Mouse (Mus musculus) embryonic facial prominence, embryonic 14.5 days (tissue): ENCODE results near the gene Thap4. TPM values are rescaled to one million over a fixed set of nuclear protein-coding genes. Genes with fewer than 3 reads are reported as not detected.

Experiments used
- ATAC-seq: fragments of 200-750 bp; cut with Nextera tagmentation; 2 replicates; pipeline ENCODE4 v1.8.0; 2017; ENCODE audit warnings: low read depth, moderate number of reproducible peaks, moderate TSS enrichment
- DNase-seq: peaks from one replicate; pipeline ENCODE4 v3.0.0-alpha.2; 2015; ENCODE audit warnings: low spot score
- H3K27ac ChIP-seq: fragments of 300-500 bp; sonication (generic); replicated peaks from 2 replicates; pipeline ENCODE4 v1.5.1; 2014; ENCODE audit warnings: low read depth, mild to moderate bottlenecking, low read length, moderate library complexity
- H3K27me3 ChIP-seq: fragments of 300-500 bp; sonication (generic); replicated peaks from 2 replicates; pipeline ENCODE4 v1.6.1; 2014; ENCODE audit warnings: low read length; ENCODE audit not compliant: control insufficient read depth, insufficient read depth
- H3K36me3 ChIP-seq: fragments of 300-500 bp; sonication (generic); 2 replicates; pipeline ENCODE4 v1.6.1; 2014; ENCODE audit warnings: low read length, mixed read lengths; ENCODE audit not compliant: control insufficient read depth, insufficient read depth
- H3K4me1 ChIP-seq: fragments of 300-500 bp; sonication (generic); 2 replicates; pipeline ENCODE4 v1.6.1; 2014; ENCODE audit warnings: antibody characterized with exemption, low read length; ENCODE audit not compliant: control insufficient read depth, insufficient read depth
- H3K4me2 ChIP-seq: fragments of 300-500 bp; sonication (generic); 2 replicates; pipeline ENCODE4 v1.6.1; 2014; ENCODE audit warnings: low read depth, mild to moderate bottlenecking, low read length, moderate library complexity, mixed read lengths
- H3K4me3 ChIP-seq: fragments of 300-500 bp; sonication (generic); 2 replicates; pipeline ENCODE4 v1.5.1; 2014; ENCODE audit warnings: low read depth, mild to moderate bottlenecking, low read length
- H3K9ac ChIP-seq: fragments of 300-500 bp; sonication (generic); 2 replicates; pipeline ENCODE4 v1.6.1; 2014; ENCODE audit warnings: low read depth, mild to moderate bottlenecking, low read length, moderate library complexity, mixed read lengths
- H3K9me3 ChIP-seq: fragments of 300-500 bp; sonication (generic); 2 replicates; pipeline ENCODE4 v1.6.1; 2016; ENCODE audit warnings: low read length; ENCODE audit not compliant: control insufficient read depth
- WGBS: fragments of 180-500 bp; shearing (Covaris S2); extraction: QIAGEN DNeasy Blood & Tissue Kit; methylation state at CpG from one replicate; pipeline ENCODE4 v1.1.7; 2014; 5-methylcytosine and 5-hydroxymethylcytosine counted together
- polyA plus RNA-seq: library from polyadenylated mRNA; unstranded; fragments of >200 nt; fragmentation: Nextera tagmentation; extraction: Ambion mirVana; gene quantifications from 2 replicates; pipeline ENCODE4 v1.2.1, GENCODE M21; 2014

Gene Thap4
- 44.9 and 45.8 TPM in 2 replicates for polyA plus RNA-seq

- peak; percentile 95 for ATAC-seq
These were observed at the start of gene Thap4 for GRCm38 (mm10) chr1:93754573-93755290. Gene Thap4, minus strand, starts transcription at chr1:93754864.

DNA sequence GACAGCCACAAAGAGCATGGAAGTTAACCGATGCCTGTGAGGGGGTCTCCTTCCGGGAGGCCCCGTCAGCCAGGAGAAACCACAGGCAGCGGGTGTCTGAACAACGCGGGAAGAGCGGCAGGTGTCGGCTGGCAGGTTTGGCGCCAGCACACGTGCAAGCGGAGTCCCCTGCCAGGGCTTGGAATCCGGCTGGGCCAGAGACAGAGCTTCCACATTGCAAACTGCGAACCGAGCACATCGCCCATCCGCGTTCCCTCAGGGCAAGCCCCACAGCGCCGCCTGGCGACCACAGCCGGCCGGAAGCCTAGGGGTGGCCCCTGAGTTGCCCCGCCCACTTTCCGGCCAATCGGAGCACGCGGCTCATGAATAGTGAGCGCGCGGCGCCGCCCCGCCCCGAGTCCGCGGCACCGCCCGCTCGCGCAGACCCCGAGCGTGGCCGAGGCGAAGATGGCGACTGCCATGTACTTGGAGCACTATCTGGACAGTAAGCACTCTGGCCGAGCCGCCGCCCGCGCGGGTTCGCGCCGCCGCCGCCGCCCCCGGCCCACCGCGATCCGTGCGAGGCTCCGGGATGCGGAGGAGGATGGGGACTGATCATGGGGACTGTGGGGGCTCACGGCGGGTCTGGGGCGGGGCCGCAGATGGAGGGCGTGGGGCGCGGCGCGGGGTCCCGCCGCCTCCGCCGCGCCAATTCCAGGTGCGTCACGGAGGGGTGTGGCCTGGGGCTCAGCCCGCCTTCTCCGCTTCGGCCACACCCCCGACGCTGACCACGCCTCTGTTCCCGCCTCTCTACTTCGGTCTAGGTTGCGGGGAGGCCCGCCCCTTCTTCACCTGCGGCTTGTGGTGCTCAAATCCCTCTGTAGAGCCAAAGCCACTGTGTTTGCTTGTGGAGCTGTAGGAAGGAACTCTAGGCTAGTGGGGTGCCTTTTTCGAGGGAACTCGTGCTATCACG lies 49.2 kb upstream of the Thap4 start, which contains the start of gene Ing5:
TSS of gene Ing5 (plus strand) at position 410 of the 952 bp plus-strand sequence.
- peak within 1 kb of the TSS; percentile 88 for H3K9ac ChIP-seq
- ATAC-seq, result peak; percentile 94
- peaks cover 14% of the 10 kb centered on the region for H3K4me1 ChIP-seq
- no peaks in the 10 kb centered on the region for H3K9me3 ChIP-seq
- no peaks in the 10 kb centered on the region for H3K27me3 ChIP-seq
- DNase-seq, result peak; percentile 97
- H3K4me3 ChIP-seq, result peak within 1 kb of the TSS; percentile 80
- H3K4me2 ChIP-seq, result peak within 1 kb of the TSS; percentile 94
- peaks cover 46% of the 10 kb centered on the region for H3K36me3 ChIP-seq
- 1% methylated on average over 19 of the region's 94 CpGs for WGBS
- peak within 1 kb of the TSS; percentile 97 for H3K27ac ChIP-seq

More at GRCm38 (mm10) chr1:93754573-93755290, at the start of gene Thap4:
- Histone ChIP-seq H3K27me3 (no peaks in the 10 kb centered on the region), H3K9me3 (no peaks in the 10 kb centered on the region), H3K4me1 (peaks cover 11% of the 10 kb centered on the region; the same call in 1 of the 2 replicates), H3K4me3 (peak within 1 kb of the TSS; percentile 95), H3K27ac (peak within 1 kb of the TSS; percentile 85), H3K9ac (peak within 1 kb of the TSS; percentile 91), H3K36me3 (peaks cover 9% of the 10 kb centered on the region), H3K4me2 (peak within 1 kb of the TSS; percentile 82)
- WGBS, result under 1% methylated on average over 44 of the region's 121 CpGs
- DNase-seq, result peak; percentile 95

GRCm38 (mm10) chr1:93802771-93803170 lies 48.1 kb upstream of the Thap4 start:
- Histone ChIP-seq H3K9me3 (no peaks in the 10 kb centered on the region), H3K27ac (peak overlapping the region; percentile 97), H3K36me3 (peaks cover 46% of the 10 kb centered on the region), H3K4me3 (peak overlapping the region; percentile 80), H3K4me2 (peak overlapping the region; percentile 94), H3K4me1 (peaks cover 14% of the 10 kb centered on the region), H3K27me3 (no peaks in the 10 kb centered on the region), H3K9ac (no peak overlapping the region)
- 88% methylated on average over 5 of the region's 5 CpGs for WGBS
- DNase-seq, result no peak
- ATAC-seq, result no peak

GRCm38 (mm10) chr1:93801741-93802238 lies 47.1 kb upstream of the Thap4 start, which contains the start of gene Dtymk:
Gene Dtymk, minus strand, starts transcription at chr1:93801934.
- H3K36me3 ChIP-seq, result peaks cover 50% of the 10 kb centered on the region
- H3K4me3 ChIP-seq, result peak within 1 kb of the TSS; percentile 83
- WGBS, result under 1% methylated on average over 33 of the region's 42 CpGs
- H3K4me1 ChIP-seq, result peaks cover 14% of the 10 kb centered on the region
- H3K27ac ChIP-seq, result peak within 1 kb of the TSS; percentile 89
- peak within 1 kb of the TSS; percentile 94 for H3K4me2 ChIP-seq
- peak; percentile 99 for DNase-seq
- peak within 1 kb of the TSS; percentile 84 for H3K9ac ChIP-seq
- ATAC-seq, result peak; percentile 66
- no peaks in the 10 kb centered on the region for H3K9me3 ChIP-seq
- H3K27me3 ChIP-seq, result no peaks in the 10 kb centered on the region

- Histone ChIP-seq H3K36me3 (peaks cover 41% of the 10 kb centered on the region), H3K9me3 (no peaks in the 10 kb centered on the region), H3K4me2 (peak overlapping the region; percentile 94), H3K27me3 (no peaks in the 10 kb centered on the region), H3K4me3 (peak overlapping the region; percentile 83), H3K27ac (peak overlapping the region; percentile 89), H3K9ac (peak overlapping the region; percentile 84), H3K4me1 (peaks cover 14% of the 10 kb centered on the region)
- no peak for ATAC-seq
- WGBS, result 73% methylated on average over 21 of the region's 21 CpGs
- no peak for DNase-seq
These were observed 46.2 kb upstream of the Thap4 start for GRCm38 (mm10) chr1:93800670-93801503.

- Histone ChIP-seq H3K36me3 (peaks cover 86% of the 10 kb centered on the region), H3K4me1 (peaks cover under 1% of the 10 kb centered on the region), H3K9me3 (no peaks in the 10 kb centered on the region), H3K4me2 (no peak overlapping the region), H3K4me3 (no peak overlapping the region), H3K27me3 (no peaks in the 10 kb centered on the region), H3K9ac (no peak overlapping the region), H3K27ac (no peak overlapping the region)
- no peak for ATAC-seq
- WGBS, result 87% methylated on average over 8 of the region's 8 CpGs
- DNase-seq, result no peak
These were observed 41.2 kb upstream of the Thap4 start for GRCm38 (mm10) chr1:93795886-93796285.

DNA sequence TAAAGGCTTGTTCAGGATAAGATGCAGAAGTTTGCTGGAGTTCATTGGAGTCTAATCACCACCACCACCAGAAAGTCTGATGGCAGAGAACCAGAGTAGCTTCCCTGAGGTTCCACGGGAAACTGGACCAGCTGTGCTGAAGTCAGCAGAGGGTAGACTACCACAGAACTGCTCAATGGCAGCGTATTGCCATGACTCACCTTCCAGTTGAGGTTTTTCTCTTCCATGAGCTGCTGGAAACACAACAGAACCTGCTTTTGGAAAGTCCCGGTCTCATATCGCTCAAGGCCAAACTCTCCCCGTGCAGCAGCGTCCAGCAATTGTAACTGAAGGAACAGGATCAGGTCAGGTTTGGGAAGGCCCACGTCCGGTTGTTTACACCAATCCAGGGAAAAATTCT lies 39.9 kb upstream of the Thap4 start:
- no peaks in the 10 kb centered on the region for H3K9me3 ChIP-seq
- H3K36me3 ChIP-seq, result peaks cover 88% of the 10 kb centered on the region
- ATAC-seq (no peak), DNase-seq (no peak)
- 92% methylated on average over 8 of the region's 8 CpGs for WGBS
- H3K4me2 ChIP-seq, result no peak overlapping the region
- no peak overlapping the region for H3K27ac ChIP-seq
- no peaks in the 10 kb centered on the region for H3K27me3 ChIP-seq
- H3K4me1 ChIP-seq, result no peaks in the 10 kb centered on the region
- no peak overlapping the region for H3K9ac ChIP-seq
- no peak overlapping the region for H3K4me3 ChIP-seq
